Mouse (Mus musculus): ENCODE measurements around the gene Pdlim4. TPM values are rescaled to one million over a fixed set of nuclear protein-coding genes. Genes with fewer than 3 reads are reported as not detected.

Pdlim4 gene
- polyA plus RNA-seq, 1 experiment, result 4.4 TPM

DNA sequence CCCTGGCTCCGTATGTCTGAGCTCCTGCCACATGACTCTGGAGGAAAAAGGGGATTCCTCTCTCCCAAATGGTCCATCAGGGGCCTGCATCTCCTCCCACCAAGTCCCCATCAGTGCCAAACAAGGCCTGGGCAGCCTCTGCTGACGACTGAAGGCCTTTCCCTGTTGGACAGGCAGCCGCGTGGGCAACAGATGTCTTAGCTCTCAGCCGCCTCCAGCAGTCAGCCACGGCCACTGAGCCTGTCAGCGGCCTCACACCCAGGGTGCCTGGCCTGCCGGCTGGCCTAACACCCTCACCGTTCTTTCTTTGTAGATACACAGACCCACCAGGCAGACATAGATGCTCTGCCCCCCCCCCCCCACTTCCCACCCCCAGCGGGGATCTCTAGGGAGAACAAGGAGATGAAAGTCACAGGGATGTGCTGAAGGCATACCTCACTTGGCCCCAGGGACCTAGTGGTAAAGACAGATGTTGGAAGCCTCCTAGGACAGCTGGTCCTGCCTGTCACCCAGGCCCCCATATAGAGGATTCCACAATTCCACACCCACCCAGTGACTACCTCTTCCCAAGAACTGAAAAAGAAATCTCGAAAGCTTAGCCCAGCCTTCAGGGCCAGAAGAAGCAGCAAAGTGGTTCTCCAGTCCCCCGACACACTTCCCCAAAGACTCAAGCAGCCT lies 1.4 kb downstream of the Pdlim4 start:
- no peak for TF ChIP-seq POLR2A (IDR thresholded peaks at IDR 0.05; ENCODE audit: control insufficient read depth, low read depth, low read length)
- TF ChIP-seq CTCF (IDR thresholded peaks at IDR 0.05; ENCODE audit: control insufficient read depth, insufficient read depth, insufficient replicate concordance, low read depth, low read length), result no peak
- Histone ChIP-seq H3K4me1 (ENCODE audit: control insufficient read depth, insufficient read depth, low read length) (peaks cover 12% of the 10 kb centered on the region), H3K27ac (ENCODE audit: control insufficient read depth, insufficient read depth, low read depth, low read length) (no peak overlapping the region), H3K27me3 (ENCODE audit: control insufficient read depth, insufficient read depth, low read length) (no peaks in the 10 kb centered on the region), H3K36me3 (ENCODE audit: control insufficient read depth, insufficient read depth, low read length) (no peaks in the 10 kb centered on the region), H3K4me3 (ENCODE audit: control insufficient read depth, low read depth, low read length) (peak overlapping the region; percentile 4; the same call in 1 of the 2 replicates)

DNA sequence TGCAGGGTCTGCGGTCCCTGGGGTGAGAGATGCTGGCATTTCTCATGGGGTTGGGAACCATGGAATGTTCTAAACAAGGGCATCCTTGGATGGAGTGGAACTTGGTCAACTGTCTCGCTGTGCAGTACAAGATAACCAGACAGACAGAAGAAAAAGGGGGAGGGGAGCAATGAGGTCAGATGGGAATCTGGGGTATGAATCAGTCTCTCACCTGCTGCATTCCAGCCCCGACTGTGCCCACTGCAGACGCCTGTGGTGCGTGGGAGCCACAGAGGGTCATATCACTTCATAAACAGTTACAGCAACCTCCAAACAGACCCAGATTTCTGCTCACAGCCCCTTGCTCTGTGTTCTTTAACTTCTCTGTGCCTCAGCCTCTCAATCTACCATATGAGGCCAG lies 2.4 kb downstream of the Pdlim4 start:
- no peak overlapping the region for H3K4me3 ChIP-seq (ENCODE audit: control insufficient read depth, low read depth, low read length)
- TF ChIP-seq CTCF (IDR thresholded peaks at IDR 0.05; ENCODE audit: control insufficient read depth, insufficient read depth, insufficient replicate concordance, low read depth, low read length) (no peak), POLR2A (IDR thresholded peaks at IDR 0.05; ENCODE audit: control insufficient read depth, low read depth, low read length) (no peak)
- H3K27ac ChIP-seq (ENCODE audit: control insufficient read depth, insufficient read depth, low read depth, low read length), result no peak overlapping the region
- H3K36me3 ChIP-seq (ENCODE audit: control insufficient read depth, insufficient read depth, low read length), result no peaks in the 10 kb centered on the region
- H3K4me1 ChIP-seq (ENCODE audit: control insufficient read depth, insufficient read depth, low read length), result peaks cover 12% of the 10 kb centered on the region
- no peaks in the 10 kb centered on the region for H3K27me3 ChIP-seq (ENCODE audit: control insufficient read depth, insufficient read depth, low read length)

DNA sequence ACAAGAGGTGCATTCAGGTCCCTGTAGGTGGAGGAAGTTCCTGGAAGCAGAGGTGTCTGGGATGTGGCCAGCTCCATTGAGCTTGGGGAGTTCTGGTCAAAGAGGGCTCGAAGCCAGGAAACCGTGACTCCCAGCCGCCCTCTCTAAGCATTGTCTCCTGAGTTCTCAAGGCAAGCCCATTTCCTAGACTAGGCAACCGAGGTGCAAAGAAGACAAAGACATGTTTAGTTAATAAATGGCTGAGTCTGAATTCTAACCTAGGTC lies 3.0 kb downstream of the Pdlim4 start:
- no peak for TF ChIP-seq POLR2A (IDR thresholded peaks at IDR 0.05; ENCODE audit: control insufficient read depth, low read depth, low read length)
- TF ChIP-seq CTCF (IDR thresholded peaks at IDR 0.05; ENCODE audit: control insufficient read depth, insufficient read depth, insufficient replicate concordance, low read depth, low read length), result no peak
- Histone ChIP-seq H3K36me3 (ENCODE audit: control insufficient read depth, insufficient read depth, low read length) (no peaks in the 10 kb centered on the region), H3K4me1 (ENCODE audit: control insufficient read depth, insufficient read depth, low read length) (peaks cover 12% of the 10 kb centered on the region), H3K4me3 (ENCODE audit: control insufficient read depth, low read depth, low read length) (no peak overlapping the region), H3K27ac (ENCODE audit: control insufficient read depth, insufficient read depth, low read depth, low read length) (no peak overlapping the region), H3K27me3 (ENCODE audit: control insufficient read depth, insufficient read depth, low read length) (no peaks in the 10 kb centered on the region)

DNA sequence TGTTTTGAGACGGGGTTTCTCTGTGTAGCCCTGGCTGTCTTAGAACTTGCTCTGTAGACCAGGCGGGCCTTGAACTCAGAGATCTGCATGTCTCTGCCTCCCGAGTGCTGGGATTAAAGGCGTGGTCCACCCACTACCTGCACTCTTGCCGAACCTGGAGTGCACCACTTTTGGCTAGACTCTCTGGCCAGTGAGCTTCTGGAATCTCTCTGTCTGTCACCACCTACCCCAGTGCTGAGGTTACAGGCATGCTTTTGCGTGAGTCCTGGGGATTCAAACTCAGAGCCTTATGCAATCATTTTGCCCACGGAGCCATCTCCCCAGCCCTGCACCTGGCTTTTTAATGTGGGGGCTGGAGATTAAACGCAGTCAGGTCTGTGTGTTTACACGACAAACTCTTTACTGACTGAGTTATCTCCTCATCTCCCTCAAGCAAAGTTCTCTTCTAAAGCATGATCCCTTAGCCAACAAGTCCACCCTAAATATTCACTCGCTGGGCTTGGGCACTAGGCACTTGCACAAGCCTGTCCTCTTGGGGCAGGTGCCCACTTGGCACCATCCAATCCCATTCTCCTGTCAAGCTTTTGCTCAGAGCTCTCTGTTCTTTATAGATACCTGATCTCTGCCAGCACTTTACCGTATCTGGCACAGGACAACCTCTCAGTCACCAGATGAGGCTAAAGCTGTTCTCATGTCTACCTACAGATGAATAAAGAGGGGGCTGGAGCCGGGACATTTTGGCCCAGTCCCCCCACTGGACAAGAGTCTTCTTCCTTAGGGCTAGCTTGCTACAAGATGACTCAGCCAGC lies 3.5 kb downstream of the Pdlim4 start:
- H3K27me3 ChIP-seq (ENCODE audit: control insufficient read depth, insufficient read depth, low read length), result no peaks in the 10 kb centered on the region
- peaks cover 12% of the 10 kb centered on the region for H3K4me1 ChIP-seq (ENCODE audit: control insufficient read depth, insufficient read depth, low read length)
- TF ChIP-seq CTCF (IDR thresholded peaks at IDR 0.05; ENCODE audit: control insufficient read depth, insufficient read depth, insufficient replicate concordance, low read depth, low read length), result no peak
- TF ChIP-seq POLR2A (IDR thresholded peaks at IDR 0.05; ENCODE audit: control insufficient read depth, low read depth, low read length), result no peak
- no peak overlapping the region for H3K27ac ChIP-seq (ENCODE audit: control insufficient read depth, insufficient read depth, low read depth, low read length)
- H3K36me3 ChIP-seq (ENCODE audit: control insufficient read depth, insufficient read depth, low read length), result no peaks in the 10 kb centered on the region
- no peak overlapping the region for H3K4me3 ChIP-seq (ENCODE audit: control insufficient read depth, low read depth, low read length)

DNA sequence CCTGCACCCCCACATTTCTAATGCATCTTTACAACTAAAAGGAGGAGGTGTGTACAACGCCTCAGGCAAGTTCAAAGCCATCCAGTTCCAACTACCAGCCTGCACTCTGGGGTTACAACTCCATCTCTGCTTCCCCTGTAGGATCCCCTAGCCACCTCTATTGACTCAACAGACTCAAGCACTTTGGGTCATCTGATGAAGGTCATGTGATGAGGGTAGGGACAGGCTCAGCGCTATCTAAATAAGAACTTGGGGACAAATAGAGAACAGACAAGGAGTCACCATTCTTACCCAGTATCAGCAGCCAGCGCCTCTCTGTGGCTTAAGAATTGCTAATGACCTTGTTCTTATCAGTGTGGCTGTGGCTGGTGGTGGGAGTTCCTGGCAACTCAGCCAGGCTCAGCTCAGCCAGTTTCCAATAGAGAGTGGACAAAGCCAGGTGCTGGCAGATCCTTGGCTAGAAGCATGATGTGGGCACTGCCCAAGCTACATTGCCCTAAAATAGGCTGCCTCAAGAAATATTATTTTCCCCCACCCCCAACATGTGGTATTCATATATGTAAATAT lies 4.3 kb downstream of the Pdlim4 start:
- Histone ChIP-seq H3K27ac (ENCODE audit: control insufficient read depth, insufficient read depth, low read depth, low read length) (no peak overlapping the region), H3K4me3 (ENCODE audit: control insufficient read depth, low read depth, low read length) (no peak overlapping the region), H3K4me1 (ENCODE audit: control insufficient read depth, insufficient read depth, low read length) (peaks cover 9% of the 10 kb centered on the region), H3K36me3 (ENCODE audit: control insufficient read depth, insufficient read depth, low read length) (no peaks in the 10 kb centered on the region), H3K27me3 (ENCODE audit: control insufficient read depth, insufficient read depth, low read length) (no peaks in the 10 kb centered on the region)
- TF ChIP-seq CTCF (IDR thresholded peaks at IDR 0.05; ENCODE audit: control insufficient read depth, insufficient read depth, insufficient replicate concordance, low read depth, low read length) (no peak), POLR2A (IDR thresholded peaks at IDR 0.05; ENCODE audit: control insufficient read depth, low read depth, low read length) (no peak)

DNA sequence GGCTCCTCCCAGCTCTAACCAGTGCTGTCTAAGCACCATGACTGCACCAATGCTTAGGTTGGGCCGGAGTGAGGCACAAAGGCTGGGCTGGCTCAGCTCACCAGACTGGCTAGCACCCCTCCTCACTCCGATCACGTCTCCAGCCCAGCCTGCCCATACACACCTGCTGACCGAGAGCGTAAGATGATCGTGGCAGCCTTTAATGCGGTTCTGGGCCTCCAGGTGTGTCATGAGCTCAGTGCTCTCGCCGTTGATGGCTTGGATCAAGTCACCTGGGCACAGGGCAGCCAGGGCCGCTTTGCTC lies 5.4 kb downstream of the Pdlim4 start:
- TF ChIP-seq POLR2A (IDR thresholded peaks at IDR 0.05; ENCODE audit: control insufficient read depth, low read depth, low read length) (no peak), CTCF (IDR thresholded peaks at IDR 0.05; ENCODE audit: control insufficient read depth, insufficient read depth, insufficient replicate concordance, low read depth, low read length) (no peak)
- H3K4me3 ChIP-seq (ENCODE audit: control insufficient read depth, low read depth, low read length), result no peak overlapping the region
- no peaks in the 10 kb centered on the region for H3K27me3 ChIP-seq (ENCODE audit: control insufficient read depth, insufficient read depth, low read length)
- H3K4me1 ChIP-seq (ENCODE audit: control insufficient read depth, insufficient read depth, low read length), result peaks cover under 1% of the 10 kb centered on the region
- H3K36me3 ChIP-seq (ENCODE audit: control insufficient read depth, insufficient read depth, low read length), result no peaks in the 10 kb centered on the region
- H3K27ac ChIP-seq (ENCODE audit: control insufficient read depth, insufficient read depth, low read depth, low read length), result no peak overlapping the region

DNA sequence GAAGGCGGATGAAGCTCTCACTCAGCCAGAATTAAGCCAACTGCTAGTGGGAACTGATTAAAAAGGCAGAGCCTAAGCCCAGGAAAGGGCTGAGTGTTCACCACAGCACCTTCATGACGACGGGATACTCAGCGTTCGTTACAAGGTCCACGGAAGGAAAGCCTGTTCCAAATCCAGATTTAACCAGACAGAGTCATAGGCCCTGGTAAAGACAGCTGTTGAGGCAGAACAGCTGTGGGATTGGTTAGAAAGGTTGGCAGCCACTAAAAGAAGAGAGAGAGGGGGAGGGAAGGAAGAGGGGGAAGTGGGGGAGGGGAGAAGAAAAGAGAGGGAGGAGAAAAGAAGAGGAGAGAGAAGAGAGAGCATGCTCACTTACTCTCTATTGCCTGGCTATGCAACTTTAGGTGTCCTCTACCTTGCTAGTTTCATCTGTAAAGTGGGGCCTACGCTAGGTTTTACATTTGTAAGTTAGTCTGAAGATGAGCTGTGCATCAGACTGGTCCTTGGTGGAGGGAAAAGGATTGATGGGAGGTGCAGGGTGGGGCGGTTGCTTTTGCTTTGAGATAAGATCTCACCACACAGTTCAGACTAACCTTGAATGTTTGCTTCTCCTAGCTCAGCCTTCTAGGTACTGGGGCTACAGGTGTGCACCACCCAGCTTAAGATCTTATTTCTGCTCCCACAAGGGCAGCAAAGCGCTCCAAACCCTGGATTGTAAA lies 5.9 kb downstream of the Pdlim4 start:
- no peaks in the 10 kb centered on the region for H3K27me3 ChIP-seq (ENCODE audit: control insufficient read depth, insufficient read depth, low read length)
- no peaks in the 10 kb centered on the region for H3K36me3 ChIP-seq (ENCODE audit: control insufficient read depth, insufficient read depth, low read length)
- TF ChIP-seq POLR2A (IDR thresholded peaks at IDR 0.05; ENCODE audit: control insufficient read depth, low read depth, low read length), result no peak
- no peak overlapping the region for H3K27ac ChIP-seq (ENCODE audit: control insufficient read depth, insufficient read depth, low read depth, low read length)
- H3K4me1 ChIP-seq (ENCODE audit: control insufficient read depth, insufficient read depth, low read length), result no peaks in the 10 kb centered on the region; the same call in none of the 2 replicates
- H3K4me3 ChIP-seq (ENCODE audit: control insufficient read depth, low read depth, low read length), result no peak overlapping the region
